Mouse (Mus musculus) heart, embryonic 15.5 days (tissue): ENCODE results near the gene Bola2. TPM values are rescaled to one million over a fixed set of nuclear protein-coding genes. Genes with fewer than 3 reads are reported as not detected.

Source experiments
- ATAC-seq: fragments of 200-750 bp; cut with Nextera tagmentation; replicated peaks from 2 replicates; pipeline ENCODE4 v1.8.0; 2017; ENCODE audit warnings: low read depth, moderate TSS enrichment; ENCODE audit not compliant: insufficient number of reproducible peaks, insufficient read depth, low FRiP score
- H3K27ac ChIP-seq: fragments of 300-500 bp; sonication (generic); 2 replicates; pipeline ENCODE4 v1.5.1; 2015; ENCODE audit warnings: mild to moderate bottlenecking, inconsistent platforms
- H3K27me3 ChIP-seq: fragments of 300-500 bp; sonication (generic); 2 replicates; pipeline ENCODE4 v1.6.1; 2015; ENCODE audit warnings: inconsistent platforms
- H3K36me3 ChIP-seq: fragments of 300-500 bp; sonication (generic); 2 replicates; pipeline ENCODE4 v1.6.1; 2015; ENCODE audit warnings: mild to moderate bottlenecking, inconsistent platforms
- H3K4me1 ChIP-seq: fragments of 300-500 bp; sonication (generic); replicated peaks from 2 replicates; pipeline ENCODE4 v1.6.1; 2015; ENCODE audit warnings: inconsistent platforms
- H3K4me2 ChIP-seq: fragments of 300-500 bp; sonication (generic); 2 replicates; pipeline ENCODE4 v1.6.1; 2015; ENCODE audit warnings: inconsistent platforms, mild to moderate bottlenecking, moderate library complexity
- H3K4me3 ChIP-seq: fragments of 300-500 bp; sonication (generic); 2 replicates; pipeline ENCODE4 v1.5.1; 2015; ENCODE audit warnings: mild to moderate bottlenecking, inconsistent platforms
- H3K9ac ChIP-seq: fragments of 300-500 bp; sonication (generic); 2 replicates; pipeline ENCODE4 v1.6.1; 2015; ENCODE audit warnings: mild to moderate bottlenecking, inconsistent platforms
- H3K9me3 ChIP-seq: fragments of 300-500 bp; sonication (generic); replicated peaks from 2 replicates; pipeline ENCODE4 v1.6.1; 2016; ENCODE audit warnings: inconsistent platforms
- WGBS: fragments of 180-500 bp; shearing (Covaris S2); methylation state at CpG from one replicate; pipeline ENCODE4 v1.1.7; 2015; ENCODE audit warnings: mixed read lengths; 5-methylcytosine and 5-hydroxymethylcytosine counted together
- polyA plus RNA-seq: library from polyadenylated mRNA; unstranded; fragments of >200 nt; fragmentation: Nextera tagmentation; extraction: Ambion mirVana; gene quantifications from 2 replicates; pipeline ENCODE4 v1.2.1, GENCODE M21; 2015

The Bola2 gene
- polyA plus RNA-seq = 87.6 and 98.0 TPM in 2 replicates

DNA sequence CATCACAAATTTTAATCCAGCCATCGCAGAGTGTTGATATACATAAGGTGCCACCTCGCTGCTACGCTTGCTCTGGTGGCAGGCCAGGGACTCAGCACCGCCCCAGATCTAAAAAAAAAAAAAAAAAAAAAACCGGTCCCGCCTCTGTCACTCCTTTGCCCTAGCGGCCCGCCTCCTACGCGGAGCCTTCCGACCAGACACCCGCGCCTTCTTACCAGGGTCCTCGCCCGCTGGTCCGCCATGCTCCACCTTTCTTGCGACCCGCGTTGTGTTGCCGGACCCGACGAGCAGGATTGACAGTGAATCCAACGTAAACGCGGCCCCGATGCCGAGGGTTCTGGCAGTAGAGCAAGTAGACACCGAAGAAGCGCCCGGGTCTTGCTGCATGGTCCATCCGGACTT, at the start of gene Bola2:
Gene Bola2, plus strand, starts transcription at position 192 of the 402 bp plus-strand sequence.
- peaks cover 10% of the 10 kb centered on the region; the same call in 1 of the 2 replicates for H3K36me3 ChIP-seq
- WGBS = under 1% methylated on average over 31 of the region's 31 CpGs
- H3K4me3 ChIP-seq = peak within 1 kb of the TSS; percentile 84
- peak; percentile 74 for ATAC-seq
- H3K9ac ChIP-seq = peak within 1 kb of the TSS; percentile 92
- peak within 1 kb of the TSS; percentile 96 for H3K27ac ChIP-seq
- H3K4me1 ChIP-seq = peaks cover 21% of the 10 kb centered on the region
- no peaks in the 10 kb centered on the region for H3K27me3 ChIP-seq
- H3K4me2 ChIP-seq = peak within 1 kb of the TSS; percentile 91
- no peaks in the 10 kb centered on the region for H3K9me3 ChIP-seq

DNA sequence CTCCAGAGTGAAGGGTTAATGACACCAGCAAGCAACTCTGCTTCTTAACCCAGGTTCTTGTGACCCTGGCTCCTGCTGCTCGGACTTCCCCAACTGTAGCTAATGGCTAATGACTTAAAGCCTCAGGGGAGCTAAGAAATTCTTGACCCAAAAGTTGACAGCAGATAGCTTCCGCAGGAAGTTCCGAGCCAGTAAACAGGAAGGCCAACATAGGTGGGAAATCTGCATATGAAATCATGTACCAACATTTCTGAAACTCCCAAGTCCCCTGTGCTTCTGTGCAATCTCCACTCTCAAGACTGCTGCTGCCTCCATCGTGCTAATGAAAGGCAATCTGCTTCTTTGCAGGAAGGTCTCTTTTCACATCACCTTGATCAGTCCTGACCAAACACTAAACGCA, 49.5 kb upstream of the Bola2 start:
- no peaks in the 10 kb centered on the region for H3K36me3 ChIP-seq
- ATAC-seq = no peak
- peaks cover 14% of the 10 kb centered on the region for H3K4me1 ChIP-seq
- H3K27me3 ChIP-seq = no peaks in the 10 kb centered on the region
- WGBS = 56% methylated on average over 5 of the region's 5 CpGs
- no peak overlapping the region for H3K4me3 ChIP-seq
- no peak overlapping the region for H3K9ac ChIP-seq
- no peak overlapping the region for H3K4me2 ChIP-seq
- no peaks in the 10 kb centered on the region for H3K9me3 ChIP-seq
- peak overlapping the region; percentile 34; the same call in 1 of the 2 replicates for H3K27ac ChIP-seq

DNA sequence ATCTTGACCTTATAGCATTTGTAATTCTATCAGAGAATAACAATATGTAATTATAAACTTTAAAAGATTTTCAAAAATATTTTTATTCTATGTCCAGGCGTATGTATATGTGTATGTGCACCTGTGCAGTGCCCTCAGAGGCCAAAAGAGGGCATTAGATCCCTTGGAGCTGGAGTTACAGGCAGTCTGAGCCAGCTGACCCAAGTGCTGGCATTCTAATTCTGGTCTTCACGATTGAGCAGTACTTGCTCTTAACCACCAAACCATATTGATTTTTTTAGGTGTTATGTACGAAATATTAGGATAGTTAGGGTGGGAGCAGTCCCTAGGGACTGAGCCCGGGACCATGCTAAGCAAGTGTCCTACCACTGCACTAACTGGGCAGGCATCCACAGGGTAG, 46.7 kb upstream of the Bola2 start:
- no peak for ATAC-seq
- H3K36me3 ChIP-seq = no peaks in the 10 kb centered on the region
- H3K27ac ChIP-seq = no peak overlapping the region
- H3K4me3 ChIP-seq = peak overlapping the region; percentile 71
- peak overlapping the region; percentile 69 for H3K4me2 ChIP-seq
- H3K9me3 ChIP-seq = no peaks in the 10 kb centered on the region
- no peaks in the 10 kb centered on the region for H3K27me3 ChIP-seq
- WGBS = 76% methylated on average over 4 of the region's 4 CpGs
- H3K9ac ChIP-seq = no peak overlapping the region
- peaks cover 14% of the 10 kb centered on the region for H3K4me1 ChIP-seq

GRCm38 (mm10) chr7:126649231-126650051, 45.8 kb upstream of the Bola2 start, which contains the start of gene Sgf29:
Sgf29 (plus strand) TSS chr7:126649309.
- Histone ChIP-seq H3K9ac (peak within 1 kb of the TSS; percentile 77), H3K27ac (peak within 1 kb of the TSS; percentile 97), H3K27me3 (no peaks in the 10 kb centered on the region), H3K9me3 (no peaks in the 10 kb centered on the region), H3K4me2 (peak within 1 kb of the TSS; percentile 69), H3K36me3 (no peaks in the 10 kb centered on the region), H3K4me1 (peaks cover 14% of the 10 kb centered on the region), H3K4me3 (peak within 1 kb of the TSS; percentile 71)
- under 1% methylated on average over 57 of the region's 57 CpGs for WGBS
- peak; percentile 97 for ATAC-seq

- Histone ChIP-seq H3K27me3 (no peaks in the 10 kb centered on the region), H3K36me3 (no peaks in the 10 kb centered on the region), H3K9me3 (no peaks in the 10 kb centered on the region), H3K4me3 (no peak overlapping the region), H3K9ac (no peak overlapping the region), H3K4me2 (no peak overlapping the region), H3K27ac (no peak overlapping the region), H3K4me1 (peaks cover 14% of the 10 kb centered on the region)
- 47% methylated on average over 2 of the region's 2 CpGs for WGBS
- no peak for ATAC-seq
Measured at GRCm38 (mm10) chr7:126650852-126651251, 44.3 kb upstream of the Bola2 start.

DNA sequence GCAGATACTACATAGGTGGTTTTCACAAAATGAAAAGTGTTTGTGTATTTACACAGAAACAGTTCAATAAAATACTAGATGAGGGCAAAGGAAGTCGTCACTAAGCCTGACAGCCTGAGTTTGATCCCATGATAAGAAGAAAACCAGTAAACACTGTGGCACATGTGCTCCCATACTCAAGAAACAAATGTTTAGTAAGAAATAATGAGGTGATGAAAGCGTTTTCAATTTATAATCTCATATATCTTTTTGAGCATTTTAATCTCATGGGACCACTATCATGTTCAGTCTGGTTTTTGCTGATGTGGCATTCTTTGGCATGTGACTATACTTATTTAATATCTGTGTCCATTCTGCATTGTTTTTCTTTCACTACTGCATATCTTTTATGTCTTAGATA, 41.2 kb upstream of the Bola2 start:
- H3K36me3 ChIP-seq = no peaks in the 10 kb centered on the region
- H3K27me3 ChIP-seq = no peaks in the 10 kb centered on the region
- no peak overlapping the region for H3K4me2 ChIP-seq
- no peak overlapping the region for H3K4me3 ChIP-seq
- WGBS = 72% methylated on average over 2 of the region's 2 CpGs
- no peak overlapping the region for H3K27ac ChIP-seq
- H3K9ac ChIP-seq = no peak overlapping the region
- H3K4me1 ChIP-seq = peaks cover 8% of the 10 kb centered on the region
- no peak for ATAC-seq
- H3K9me3 ChIP-seq = no peaks in the 10 kb centered on the region

DNA sequence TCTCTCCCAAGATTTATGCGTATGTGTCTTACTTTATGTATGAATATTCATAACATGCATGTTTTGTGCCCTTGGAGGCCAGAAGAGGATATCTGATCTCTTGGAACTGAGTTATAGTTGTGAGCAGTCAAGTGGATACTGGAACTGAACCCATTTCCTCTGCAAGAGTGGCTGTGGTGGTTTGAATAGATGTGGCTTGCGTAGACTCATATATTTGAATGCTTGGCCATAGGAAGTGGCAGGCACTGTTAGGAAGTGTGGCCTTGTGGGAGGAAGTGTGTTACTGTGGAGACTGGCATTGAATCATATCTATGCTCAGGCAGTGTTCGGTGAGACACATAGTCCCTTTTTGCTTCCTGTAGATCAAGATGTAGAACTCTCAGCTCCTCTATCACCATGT, 39.5 kb upstream of the Bola2 start:
- Histone ChIP-seq H3K27me3 (no peaks in the 10 kb centered on the region), H3K27ac (no peak overlapping the region), H3K9me3 (no peaks in the 10 kb centered on the region), H3K9ac (no peak overlapping the region), H3K4me3 (no peak overlapping the region), H3K4me1 (no peaks in the 10 kb centered on the region), H3K4me2 (no peak overlapping the region), H3K36me3 (no peaks in the 10 kb centered on the region)
- WGBS = 77% methylated on average over 3 of the region's 3 CpGs
- ATAC-seq = no peak

DNA sequence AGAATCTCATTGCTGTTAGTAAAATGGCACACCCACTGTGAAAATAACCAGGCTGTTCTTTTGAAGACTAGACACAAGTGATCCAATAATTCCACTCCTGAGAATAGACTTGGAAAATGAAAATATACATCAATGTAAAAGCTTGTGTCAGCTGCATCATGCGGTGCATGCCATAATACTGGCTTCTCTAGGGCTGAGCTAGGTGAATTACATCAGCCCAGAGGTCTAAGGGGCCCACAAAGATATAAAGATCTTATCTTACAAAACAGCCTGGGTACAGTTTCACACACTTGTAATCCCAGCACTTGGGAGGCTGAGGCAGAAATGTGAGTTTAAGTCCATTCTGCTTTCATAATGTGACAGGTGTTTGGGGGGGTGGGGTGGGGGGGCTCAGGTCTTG, 37.7 kb upstream of the Bola2 start:
- H3K9ac ChIP-seq = no peak overlapping the region
- H3K27ac ChIP-seq = no peak overlapping the region
- ATAC-seq = no peak
- H3K4me2 ChIP-seq = no peak overlapping the region
- peaks cover 4% of the 10 kb centered on the region; the same call in 1 of the 2 replicates for H3K36me3 ChIP-seq
- no peaks in the 10 kb centered on the region for H3K27me3 ChIP-seq
- H3K4me3 ChIP-seq = no peak overlapping the region
- WGBS = 78% methylated on average over 1 of the region's 1 CpGs
- H3K9me3 ChIP-seq = no peaks in the 10 kb centered on the region
- H3K4me1 ChIP-seq = no peaks in the 10 kb centered on the region

- Histone ChIP-seq H3K27me3 (no peaks in the 10 kb centered on the region), H3K36me3 (peaks cover 5% of the 10 kb centered on the region; the same call in 1 of the 2 replicates), H3K4me3 (no peak overlapping the region), H3K4me1 (no peaks in the 10 kb centered on the region), H3K4me2 (no peak overlapping the region), H3K9ac (no peak overlapping the region), H3K9me3 (no peaks in the 10 kb centered on the region), H3K27ac (no peak overlapping the region)
- no peak for ATAC-seq
- 84% methylated on average over 3 of the region's 3 CpGs for WGBS
Measured at GRCm38 (mm10) chr7:126659771-126660170, 35.4 kb upstream of the Bola2 start.

DNA sequence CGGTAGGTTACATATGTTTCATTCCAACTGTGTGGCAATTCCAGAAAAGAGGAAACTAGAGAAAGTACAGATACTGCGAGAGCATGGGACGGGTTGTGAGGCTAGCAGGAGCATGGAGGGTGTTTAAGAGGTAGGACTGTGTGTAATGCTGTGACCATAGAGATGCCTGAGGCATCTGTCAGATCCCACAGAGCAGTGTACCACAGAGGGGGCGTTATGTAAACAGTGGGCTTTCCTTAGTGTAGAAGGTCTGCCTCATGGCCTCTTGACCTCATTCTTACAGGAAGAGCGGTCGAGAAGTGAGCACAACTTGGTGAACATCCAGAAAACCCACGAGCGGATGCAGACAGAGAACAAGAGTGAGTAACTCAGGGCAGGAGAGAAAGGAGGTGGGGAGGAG, 31.6 kb upstream of the Bola2 start:
- H3K4me1 ChIP-seq = no peaks in the 10 kb centered on the region
- no peaks in the 10 kb centered on the region for H3K27me3 ChIP-seq
- no peak overlapping the region for H3K9ac ChIP-seq
- H3K4me2 ChIP-seq = no peak overlapping the region
- no peaks in the 10 kb centered on the region for H3K9me3 ChIP-seq
- WGBS = 66% methylated on average over 8 of the region's 8 CpGs
- no peak overlapping the region for H3K4me3 ChIP-seq
- no peak for ATAC-seq
- peaks cover 16% of the 10 kb centered on the region; the same call in 1 of the 2 replicates for H3K36me3 ChIP-seq
- peak overlapping the region; percentile 8; the same call in 1 of the 2 replicates for H3K27ac ChIP-seq

GRCm38 (mm10) chr7:126665269-126665668, 29.9 kb upstream of the Bola2 start:
- Histone ChIP-seq H3K27ac (no peak overlapping the region), H3K9ac (no peak overlapping the region), H3K9me3 (no peaks in the 10 kb centered on the region), H3K4me2 (no peak overlapping the region), H3K4me1 (0 out of 2 replicates have a peak, but pooled peaks cover under 1% of the 10 kb centered on the region), H3K4me3 (no peak overlapping the region), H3K36me3 (peaks cover 16% of the 10 kb centered on the region; the same call in 1 of the 2 replicates), H3K27me3 (no peaks in the 10 kb centered on the region)
- ATAC-seq = no peak
- WGBS = 86% methylated on average over 3 of the region's 3 CpGs
